Mouse (Mus musculus) lung, embryonic 14.5 days (tissue): ENCODE results near the gene Cmip. TPM values are rescaled to one million over a fixed set of nuclear protein-coding genes. Genes with fewer than 3 reads are reported as not detected.

ENCODE experiments used
- ATAC-seq: fragments of 200-750 bp; cut with Nextera tagmentation; 2 replicates; pipeline ENCODE4 v1.8.0; 2017; ENCODE audit warnings: mild to moderate bottlenecking, moderate TSS enrichment, moderate library complexity; ENCODE audit not compliant: insufficient read depth
- DNase-seq: peaks from one replicate; pipeline ENCODE4 v3.0.0-alpha.2; 2015
- H3K27ac ChIP-seq: fragments of 300-500 bp; sonication (generic); 2 replicates; pipeline ENCODE4 v1.5.1; 2014; ENCODE audit warnings: low read depth, mild to moderate bottlenecking, moderate library complexity
- H3K27me3 ChIP-seq: fragments of 300-500 bp; sonication (generic); 2 replicates; pipeline ENCODE4 v1.6.1; 2014; ENCODE audit warnings: low read length, control low read depth; ENCODE audit not compliant: insufficient read depth
- H3K36me3 ChIP-seq: fragments of 300-500 bp; sonication (generic); 2 replicates; pipeline ENCODE4 v1.6.1; 2014; ENCODE audit warnings: control low read depth; ENCODE audit not compliant: insufficient read depth
- H3K4me1 ChIP-seq: fragments of 300-500 bp; sonication (generic); 2 replicates; pipeline ENCODE4 v1.6.1; 2014; ENCODE audit warnings: antibody characterized with exemption, control low read depth; ENCODE audit not compliant: insufficient read depth
- H3K4me2 ChIP-seq: fragments of 300-500 bp; sonication (generic); 2 replicates; pipeline ENCODE4 v1.6.1; 2014; ENCODE audit warnings: mild to moderate bottlenecking
- H3K4me3 ChIP-seq: fragments of 300-500 bp; sonication (generic); 2 replicates; pipeline ENCODE4 v1.5.1; 2014; ENCODE audit warnings: low read depth, low read length
- H3K9ac ChIP-seq: fragments of 300-500 bp; sonication (generic); 2 replicates; pipeline ENCODE4 v1.6.1; 2014
- H3K9me3 ChIP-seq: fragments of 300-500 bp; sonication (generic); 2 replicates; pipeline ENCODE4 v1.6.1; 2016; ENCODE audit warnings: low read depth, low read length, control low read depth
- CTCF ChIP-seq: IDR thresholded peaks from 2 replicates; pipeline ENCODE4 v1.5.1; 2016; ENCODE audit warnings: antibody characterized with exemption, low read depth
- WGBS: fragments of 180-500 bp; shearing (Covaris S2); extraction: QIAGEN DNeasy Blood & Tissue Kit; methylation state at CpG from one replicate; pipeline ENCODE4 v1.1.7; 2014; 5-methylcytosine and 5-hydroxymethylcytosine counted together
- polyA plus RNA-seq: library from polyadenylated mRNA; unstranded; fragments of >200 nt; fragmentation: Nextera tagmentation; extraction: Ambion mirVana; gene quantifications from 2 replicates; pipeline ENCODE4 v1.2.1, GENCODE M21; 2014

Cmip gene
- polyA plus RNA-seq, 1 experiment from 2014 or later: 26.5 TPM

GRCm38 (mm10) chr8:117248341-117248740 is 8.5 kb upstream of the Cmip start:
- WGBS: 53% methylated on average over 11 of the region's 11 CpGs

GRCm38 (mm10) chr8:117251086-117251681 is 5.7 kb upstream of the Cmip start:
- no peak overlapping the region for H3K27ac ChIP-seq
- H3K9me3 ChIP-seq: no peaks in the 10 kb centered on the region
- ATAC-seq (no peak), DNase-seq (no peak)
- no peaks in the 10 kb centered on the region for H3K27me3 ChIP-seq
- no peak overlapping the region for H3K9ac ChIP-seq
- 49% methylated on average over 7 of the region's 7 CpGs for WGBS
- no peaks in the 10 kb centered on the region for H3K4me1 ChIP-seq
- no peak overlapping the region for H3K4me2 ChIP-seq
- no peaks in the 10 kb centered on the region for H3K36me3 ChIP-seq
- no peak overlapping the region for H3K4me3 ChIP-seq
- no peak for TF ChIP-seq CTCF

More at GRCm38 (mm10) chr8:117248341-117248740, 8.5 kb upstream of the Cmip start:
- Histone ChIP-seq H3K4me1 (no peaks in the 10 kb centered on the region), H3K9me3 (no peaks in the 10 kb centered on the region), H3K4me2 (no peak overlapping the region), H3K9ac (no peak overlapping the region), H3K27me3 (no peaks in the 10 kb centered on the region), H3K4me3 (no peak overlapping the region), H3K27ac (no peak overlapping the region), H3K36me3 (no peaks in the 10 kb centered on the region)
- no peak for TF ChIP-seq CTCF
- DNase-seq (no peak), ATAC-seq (no peak)

- H3K27me3 ChIP-seq: no peaks in the 10 kb centered on the region
- WGBS: 87% methylated on average over 8 of the region's 8 CpGs
- no peak for TF ChIP-seq CTCF
- no peak overlapping the region for H3K4me2 ChIP-seq
- H3K4me1 ChIP-seq: no peaks in the 10 kb centered on the region
- no peak overlapping the region for H3K4me3 ChIP-seq
- no peaks in the 10 kb centered on the region for H3K36me3 ChIP-seq
- H3K27ac ChIP-seq: no peak overlapping the region
- ATAC-seq (no peak), DNase-seq (no peak)
- H3K9me3 ChIP-seq: no peaks in the 10 kb centered on the region
- no peak overlapping the region for H3K9ac ChIP-seq
These were observed 4.2 kb upstream of the Cmip start for GRCm38 (mm10) chr8:117252650-117253049.

- H3K4me2 ChIP-seq: no peak overlapping the region
- no peak for ATAC-seq
- no peaks in the 10 kb centered on the region for H3K9me3 ChIP-seq
- no peak for DNase-seq
- peaks cover under 1% of the 10 kb centered on the region for H3K4me1 ChIP-seq
- no peaks in the 10 kb centered on the region for H3K36me3 ChIP-seq
- TF ChIP-seq CTCF: 0 out of 2 replicates have a peak, but pooled peaks have one; percentile 17
- no peak overlapping the region for H3K9ac ChIP-seq
- no peak overlapping the region for H3K27ac ChIP-seq
- no peaks in the 10 kb centered on the region for H3K27me3 ChIP-seq
- no peak overlapping the region for H3K4me3 ChIP-seq
- WGBS: 68% methylated on average over 17 of the region's 17 CpGs
These were observed 3.2 kb upstream of the Cmip start for GRCm38 (mm10) chr8:117253390-117254269.

GRCm38 (mm10) chr8:117254496-117254895 is 2.4 kb upstream of the Cmip start:
- DNase-seq (no peak), ATAC-seq (no peak)
- H3K4me1 ChIP-seq: peaks cover 10% of the 10 kb centered on the region
- no peaks in the 10 kb centered on the region for H3K9me3 ChIP-seq
- 60% methylated on average over 6 of the region's 6 CpGs for WGBS
- H3K9ac ChIP-seq: no peak overlapping the region
- H3K27ac ChIP-seq: no peak overlapping the region
- H3K36me3 ChIP-seq: no peaks in the 10 kb centered on the region
- H3K27me3 ChIP-seq: no peaks in the 10 kb centered on the region
- H3K4me3 ChIP-seq: no peak overlapping the region
- TF ChIP-seq CTCF: no peak
- H3K4me2 ChIP-seq: no peak overlapping the region

- under 1% methylated on average over 84 of the region's 92 CpGs for WGBS
- peaks cover 27% of the 10 kb centered on the region for H3K4me1 ChIP-seq
- H3K9ac ChIP-seq: peak overlapping the region; percentile 94
- peak overlapping the region; percentile 80 for H3K27ac ChIP-seq
- no peak for TF ChIP-seq CTCF
- no peaks in the 10 kb centered on the region for H3K36me3 ChIP-seq
- peak overlapping the region; percentile 91 for H3K4me3 ChIP-seq
- ATAC-seq (peak; percentile 89), DNase-seq (peak; percentile 97)
- peak overlapping the region; percentile 96 for H3K4me2 ChIP-seq
- H3K9me3 ChIP-seq: no peaks in the 10 kb centered on the region
- no peaks in the 10 kb centered on the region for H3K27me3 ChIP-seq
These were observed 449 bp upstream of the Cmip start for GRCm38 (mm10) chr8:117256292-117256938.
